Mouse (Mus musculus) layer of hippocampus, adult 18-20 months (tissue): ENCODE measurements around the gene Fbln7. TPM values are rescaled to one million over a fixed set of nuclear protein-coding genes. Genes with fewer than 3 reads are reported as not detected.

ENCODE experiments used
- microRNA-seq, 2 experiments: library from miRNA; unstranded; fragments of <30 nt; microRNA quantifications; one replicate each; pipeline ENCODE4 v1.2.0; 2021
- total RNA-seq, 2 experiments: library from RNA; stranded (reverse); gene quantifications; 2 replicates each; pipeline ENCODE4 v1.2.3; 2021

Fbln7 gene
- total RNA-seq, 2 experiments from 2014 or later = 0.71 to 1.1 TPM

Small RNAs within 50 kb of the gene (microRNA-seq; reads per million reads assigned to microRNA genes)
- 0 reads per million in 2 experiments for gene Gm22859

Other genes starting within 250 kb of the Fbln7 start
- gene Anapc1, start 175.6 kb upstream of the Fbln7 start, total RNA-seq = 10 to 100 TPM; 59.9 to 63.2 TPM
- gene Mertk, start 164.0 kb upstream of the Fbln7 start, total RNA-seq = 10 to 100 TPM; 33.9 to 36.7 TPM
- 10 to 100 TPM; 31.8 to 37.8 TPM for gene Tmem87b, start 44.9 kb upstream of the Fbln7 start, total RNA-seq
- gene Zc3h8, start 81.1 kb downstream of the Fbln7 start, total RNA-seq = 1 to 10 TPM; 5.0 to 6.4 TPM
- gene Zc3h6, start 104.4 kb downstream of the Fbln7 start, total RNA-seq = 10 to 100 TPM; 15.3 to 16.4 TPM
- 1 to 10 TPM; 3.6 to 4.5 TPM for gene Gm10762, start 104.7 kb downstream of the Fbln7 start, total RNA-seq
- gene Vinac1, start 185.2 kb downstream of the Fbln7 start, total RNA-seq = under 1 TPM in 1 of 2 experiments, not detected in 1; 0.10 TPM
- gene Ttl, start 203.0 kb downstream of the Fbln7 start, total RNA-seq = 10 to 100 TPM; 34.3 to 34.5 TPM
- gene Polr1b, start 238.0 kb downstream of the Fbln7 start, total RNA-seq = 10 to 100 TPM; 15.0 to 19.5 TPM